Mouse (Mus musculus) liver, adult 2 months (tissue): Measurements from ENCODE around the gene B3gnt2.

ENCODE experiments used
- CTCF ChIP-seq: fragments of 200-500 bp; IDR thresholded peaks from 2 replicates; pipeline ENCODE4 v1.5.1; 2011; ENCODE audit warnings: low read depth, low read length, control low read depth
- POLR2A ChIP-seq: fragments of 200-500 bp; IDR thresholded peaks from 2 replicates; pipeline ENCODE4 v1.6.1; 2011; ENCODE audit warnings: low read length, control low read depth; ENCODE audit not compliant: insufficient read depth; ENCODE audit errors: extremely low read depth

DNA sequence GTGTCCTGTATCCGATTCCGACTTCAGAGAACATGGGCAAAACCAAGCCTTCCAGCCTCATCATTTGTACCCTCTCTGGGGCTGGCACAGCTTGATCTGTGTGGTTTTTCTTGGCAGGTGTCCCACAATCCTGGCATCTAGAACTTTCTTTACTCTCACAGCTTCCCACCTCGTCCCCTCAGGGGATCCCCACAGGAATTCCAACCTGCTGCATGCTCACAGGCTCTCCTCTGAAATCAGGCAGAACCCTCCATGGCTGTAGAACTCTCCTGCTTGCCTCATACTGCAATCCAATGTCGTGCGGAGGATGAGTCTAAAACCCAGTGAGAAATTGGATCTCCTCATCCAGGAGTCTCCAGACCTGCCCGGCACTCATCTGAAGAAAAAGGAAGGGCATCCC lies 34.1 kb downstream of the B3gnt2 start:
- no peak for TF ChIP-seq CTCF
- TF ChIP-seq POLR2A: no peak
